Mouse (Mus musculus) lung, postnatal 10 days (tissue): ENCODE measurements at regions not wholly inside any gene's neighbourhood (a gene's known extent, or its start where the extent isn't known, plus 50 kb on each side); places are given as distances from the start of the nearest gene placed in this dataset.

Experiments
- DNase-seq: peaks from one replicate; pipeline ENCODE4 v3.0.0; 2021

DNA sequence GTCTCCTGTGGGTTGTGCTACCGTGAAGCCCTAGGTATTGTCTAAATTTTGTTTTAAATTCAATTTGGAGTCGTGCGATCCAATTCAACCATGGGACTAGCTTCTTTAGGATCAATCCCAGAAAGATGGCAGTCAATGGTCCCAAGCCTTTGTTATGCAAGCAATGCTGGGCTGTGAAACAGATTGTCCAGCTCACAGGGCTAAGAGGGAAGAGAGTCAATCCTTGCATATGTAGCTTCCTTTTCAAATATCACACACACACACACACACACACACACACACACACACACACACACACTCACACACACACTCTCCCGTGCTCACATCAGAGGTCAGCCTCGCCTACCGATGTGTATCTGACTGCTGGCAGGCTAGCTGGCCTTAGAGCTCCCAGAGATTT is 373.8 kb upstream of the Gm10131 start:
- no peak for DNase-seq

DNA sequence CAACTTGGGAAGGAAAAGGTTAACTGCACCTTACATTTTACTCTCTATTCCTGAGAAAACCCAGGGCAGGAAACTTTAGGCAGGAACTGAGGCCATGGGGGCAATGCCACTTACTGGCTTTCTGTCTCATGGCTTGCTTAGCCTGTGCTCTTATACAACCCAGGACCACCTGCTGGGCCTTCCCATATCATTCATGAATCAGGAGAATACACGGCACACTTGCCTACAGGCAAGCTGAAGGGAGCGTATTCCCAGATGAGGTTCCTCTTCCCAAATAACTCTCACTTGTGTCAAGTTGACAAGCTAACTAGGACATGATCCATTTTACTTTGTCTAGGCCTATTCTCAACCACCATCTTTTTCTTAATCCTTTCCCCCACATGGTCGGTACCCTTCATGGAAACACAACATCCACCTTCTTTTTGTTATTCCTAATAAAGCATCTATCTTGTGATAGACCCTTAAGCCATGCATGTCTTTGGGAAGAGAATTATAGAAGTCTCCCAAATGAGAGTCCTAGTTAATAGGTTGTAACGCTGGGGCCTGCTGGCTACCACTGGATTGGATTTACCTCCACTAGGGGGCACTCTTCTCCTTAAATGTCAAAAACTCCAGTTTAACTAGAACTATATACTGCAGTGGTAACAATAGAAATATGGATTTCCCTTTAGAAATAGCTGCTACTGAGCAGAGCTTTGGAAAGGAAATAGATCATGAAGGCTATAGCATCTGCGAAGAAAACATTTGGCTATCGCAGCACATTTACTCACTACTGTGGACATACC is 373.2 kb upstream of the Gm10131 start:
- peak; percentile 83 for DNase-seq

DNA sequence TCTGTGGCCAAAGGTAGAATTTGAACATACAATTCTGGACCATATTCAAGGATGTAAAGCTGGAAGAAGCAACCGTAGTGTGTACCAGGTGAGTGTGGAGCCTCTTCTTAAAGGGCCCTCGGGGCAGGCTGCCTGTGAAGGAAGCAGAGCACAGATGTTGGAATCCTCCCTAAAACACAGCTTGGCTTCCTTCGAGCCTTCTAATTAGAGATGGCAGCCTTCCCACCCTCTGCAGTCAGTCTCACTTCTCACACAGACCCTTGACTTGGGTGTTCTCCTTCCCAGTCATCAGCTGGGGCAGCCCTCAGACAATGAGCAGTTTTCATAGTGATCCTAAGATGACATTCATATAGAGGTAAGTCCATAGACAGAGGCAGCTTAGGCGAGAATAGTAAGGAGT is 371.7 kb upstream of the Gm10131 start:
- DNase-seq: no peak

DNA sequence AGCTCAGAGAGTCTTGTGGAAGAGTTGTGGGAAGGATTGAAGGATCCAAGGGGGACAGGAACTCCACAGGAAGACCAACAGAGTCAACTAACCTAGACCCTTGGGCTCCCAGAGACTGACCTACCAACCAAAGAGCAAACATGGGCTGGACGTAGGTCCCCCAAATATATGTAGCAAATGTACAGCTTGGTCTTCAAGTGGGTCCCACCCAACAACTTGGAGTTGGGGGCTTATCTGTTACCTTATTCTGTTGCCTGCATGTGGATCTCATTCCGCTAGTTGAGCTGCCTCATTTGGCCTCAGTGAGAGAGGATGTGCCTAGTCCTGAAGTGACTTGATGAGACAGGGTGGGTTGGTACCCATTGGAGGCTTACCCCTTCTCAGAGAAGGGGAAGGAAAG is 371.1 kb upstream of the Gm10131 start:
- no peak for DNase-seq

DNA sequence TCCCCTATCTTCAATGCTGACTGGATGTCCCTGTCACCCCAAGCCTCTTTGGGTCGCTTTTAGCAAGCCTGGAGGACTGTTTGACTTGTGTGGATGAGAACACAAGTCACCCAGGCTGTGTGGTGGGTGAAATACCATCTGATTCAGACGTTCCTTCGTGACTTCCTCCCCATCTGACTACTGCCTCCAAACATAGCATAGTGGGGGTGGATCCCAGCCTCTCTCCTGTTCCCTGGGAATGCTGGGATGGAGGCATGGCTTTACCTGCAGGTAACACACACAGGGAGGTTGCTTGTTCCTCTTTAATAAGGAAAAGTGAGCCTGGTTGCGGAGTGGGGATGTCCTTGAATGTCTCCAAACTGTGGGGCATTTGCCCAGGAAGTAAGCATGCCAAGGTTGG is 369.0 kb upstream of the Gm10131 start:
- DNase-seq: no peak

DNA sequence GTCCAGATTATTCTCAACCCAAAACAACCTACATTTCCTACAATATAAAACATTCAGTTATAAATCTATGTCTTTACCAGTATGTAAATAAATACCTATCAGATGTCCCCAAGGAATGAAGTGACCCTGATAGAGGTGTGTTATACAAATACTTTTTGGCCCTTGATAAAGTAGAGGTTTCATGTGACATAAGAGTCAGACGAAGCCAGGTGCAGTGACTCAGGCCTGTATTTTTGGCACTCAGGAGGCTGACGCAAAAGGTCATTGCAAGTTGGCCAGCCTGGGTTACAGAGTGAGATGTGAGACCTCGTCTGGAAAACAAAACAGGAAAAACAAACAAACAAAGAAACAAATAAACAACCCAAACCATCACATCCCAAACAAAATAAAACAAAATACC is 367.4 kb upstream of the Gm10131 start:
- peak; percentile 36 for DNase-seq

DNA sequence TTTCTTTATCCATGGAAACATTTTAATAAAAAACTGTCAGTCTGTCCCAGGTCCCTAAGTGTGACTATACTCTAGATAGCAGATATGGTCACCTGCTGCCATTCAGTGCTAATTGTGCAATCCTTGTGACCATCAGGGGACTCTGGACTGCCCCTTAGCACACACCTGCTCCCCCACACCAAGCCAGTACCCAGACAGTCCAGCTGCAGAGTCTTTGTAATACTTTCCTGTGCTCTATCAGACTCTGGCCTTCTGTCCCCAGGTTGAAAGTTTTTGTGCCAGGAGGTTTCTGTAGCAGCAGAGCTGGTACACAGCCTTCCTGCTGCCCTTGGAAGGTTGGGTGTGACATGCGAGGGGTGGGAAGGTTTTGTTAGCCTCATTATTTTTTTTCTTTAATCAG is 366.9 kb upstream of the Gm10131 start:
- DNase-seq: no peak

DNA sequence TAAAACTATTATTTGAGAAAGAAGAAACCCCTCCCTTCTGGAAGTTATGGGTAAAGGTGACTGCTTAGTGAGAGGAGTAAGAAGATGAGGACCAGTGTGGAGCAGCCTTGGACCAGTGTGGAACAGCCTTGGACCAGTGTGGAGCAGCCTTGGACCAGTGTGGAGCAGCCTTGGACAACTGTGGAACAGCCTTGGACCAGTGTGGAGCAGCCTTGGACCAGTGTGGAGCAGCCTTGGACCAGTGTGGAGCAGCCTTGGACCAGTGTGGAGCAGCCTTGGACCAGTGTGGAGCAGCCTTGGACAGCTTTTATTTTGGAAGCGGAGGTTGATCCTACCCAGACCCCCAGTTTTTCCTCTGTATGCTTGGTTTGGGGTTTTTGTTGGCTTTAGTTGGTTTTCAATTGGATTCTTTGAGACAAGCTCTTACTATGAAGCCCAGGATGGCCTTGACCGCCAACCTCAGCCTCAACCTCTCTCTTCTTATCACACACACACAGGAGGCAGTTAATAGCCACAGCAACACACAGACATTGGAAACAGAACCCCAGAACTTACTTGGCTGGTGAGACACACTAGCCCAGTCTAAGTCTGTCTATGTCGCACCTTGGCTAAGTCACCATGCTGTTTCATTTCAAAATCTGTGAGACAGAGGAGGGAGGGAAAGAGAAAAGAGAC is 364.7 kb upstream of the Gm10131 start:
- no peak for DNase-seq

DNA sequence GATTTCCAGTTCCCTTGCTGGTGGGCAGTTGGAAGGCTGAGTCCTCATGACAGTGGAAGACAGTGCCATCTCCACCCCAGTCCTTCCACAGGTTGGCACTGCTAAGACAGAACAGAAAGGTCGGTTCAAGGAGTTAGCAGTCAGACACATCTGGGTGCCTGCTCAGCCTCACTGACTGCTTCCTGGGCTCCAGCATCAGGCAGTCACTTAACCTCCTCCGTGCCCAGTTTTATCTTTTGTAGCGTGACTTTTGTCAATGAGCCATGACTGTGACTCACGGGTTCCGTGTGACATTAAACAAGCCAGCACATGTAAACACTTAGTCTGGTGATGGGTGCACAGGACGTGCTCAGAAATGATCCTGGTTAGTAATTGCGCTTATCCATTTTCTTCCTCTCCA is 363.1 kb upstream of the Gm10131 start:
- peak; percentile 42 for DNase-seq

DNA sequence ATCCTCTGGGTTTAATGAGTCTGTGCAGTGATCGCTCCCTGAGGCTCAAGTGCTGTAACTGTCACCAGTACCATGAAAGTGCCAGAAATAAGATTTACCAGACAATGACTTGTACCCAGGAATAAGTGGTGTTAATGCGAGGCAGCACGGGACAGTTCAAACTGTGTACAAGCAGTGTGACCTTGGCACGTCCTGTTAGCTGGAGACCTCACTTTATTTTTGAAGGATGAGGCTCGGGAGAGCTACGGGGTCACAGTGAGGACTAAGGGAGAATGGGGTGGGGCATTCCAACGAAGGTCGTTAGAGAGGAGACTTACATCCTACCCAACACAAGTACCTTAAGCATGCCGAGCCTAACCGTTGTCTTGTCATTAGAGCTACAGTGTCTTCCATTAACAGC is 362.2 kb upstream of the Gm10131 start:
- no peak for DNase-seq

DNA sequence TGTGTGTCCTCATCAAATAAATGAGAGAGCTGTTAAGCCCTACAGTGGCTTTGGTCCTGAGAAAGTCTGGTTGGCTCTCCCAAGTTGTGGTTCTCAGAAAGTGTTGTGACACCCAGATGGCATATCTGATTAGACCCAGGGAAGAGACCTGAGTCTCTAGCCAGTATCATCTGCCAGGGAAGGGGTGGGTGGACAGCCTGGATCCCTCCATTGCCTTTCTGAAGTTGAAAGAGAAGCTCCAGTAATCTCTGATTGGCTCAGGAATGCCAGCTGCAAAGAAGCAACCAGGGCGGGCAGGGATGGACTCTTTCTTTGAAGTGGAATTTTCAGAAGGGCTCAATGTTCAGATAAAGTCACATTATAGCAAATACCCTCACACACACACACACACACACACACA is 361.8 kb upstream of the Gm10131 start:
- no peak for DNase-seq

DNA sequence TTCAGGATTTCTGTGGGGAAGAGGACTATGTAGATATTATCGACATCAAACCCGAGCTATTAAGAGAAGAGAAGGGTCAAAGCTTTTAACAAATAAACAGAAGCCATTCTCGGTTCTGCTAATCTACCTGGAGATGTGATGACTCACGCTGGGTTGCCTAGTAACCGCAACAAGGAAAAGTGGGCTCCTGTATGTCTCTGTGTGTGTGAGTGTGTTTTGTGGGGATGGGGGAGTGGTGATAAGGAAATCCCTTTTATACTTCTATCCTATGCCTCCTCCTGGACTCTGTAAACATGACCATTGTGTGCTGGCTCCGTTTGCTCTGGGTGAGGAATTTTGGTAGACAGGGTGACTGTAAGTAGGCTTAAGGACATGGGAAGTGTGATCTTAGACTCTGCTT is 361.3 kb upstream of the Gm10131 start:
- no peak for DNase-seq

DNA sequence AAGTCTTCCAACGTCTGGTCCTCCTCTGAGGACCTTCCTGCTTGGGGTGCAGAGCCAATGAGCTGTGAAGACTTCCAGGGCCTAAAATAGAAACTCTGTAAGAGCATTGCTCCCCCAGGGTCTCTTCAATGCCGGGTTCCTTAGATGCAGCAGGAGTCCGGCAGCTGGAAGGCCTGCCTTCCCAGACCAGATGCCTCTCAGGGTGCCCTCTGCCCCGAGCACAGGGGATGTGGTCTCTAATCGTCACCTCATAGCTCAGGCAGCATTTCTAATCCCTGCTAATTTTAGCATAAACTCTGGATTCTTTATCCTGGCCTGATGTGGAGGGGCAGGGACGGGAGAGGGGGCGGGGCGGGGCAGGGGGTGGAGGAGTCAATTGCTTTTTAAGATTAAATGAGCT is 360.9 kb upstream of the Gm10131 start:
- DNase-seq: peak; percentile 49

DNA sequence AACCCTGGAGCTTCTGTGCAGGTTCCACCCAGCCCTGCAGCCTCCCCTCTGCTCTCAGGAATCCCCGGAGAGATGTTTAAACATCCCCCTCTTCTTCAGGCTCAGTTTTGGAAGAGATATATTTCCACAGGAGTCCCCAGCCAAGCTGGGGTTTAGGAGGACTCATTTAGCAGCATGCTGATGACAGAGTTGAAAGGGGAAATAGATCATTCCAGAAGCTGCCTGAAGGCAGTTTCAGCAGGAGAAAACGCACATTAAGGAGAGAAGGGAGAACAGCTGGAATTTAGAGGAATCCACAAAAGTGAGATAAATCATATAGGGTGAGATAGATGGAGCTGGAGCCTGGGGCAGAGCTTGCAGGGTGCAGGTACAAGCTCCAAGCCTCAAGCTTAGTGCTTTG is 357.6 kb upstream of the Gm10131 start:
- DNase-seq: no peak

DNA sequence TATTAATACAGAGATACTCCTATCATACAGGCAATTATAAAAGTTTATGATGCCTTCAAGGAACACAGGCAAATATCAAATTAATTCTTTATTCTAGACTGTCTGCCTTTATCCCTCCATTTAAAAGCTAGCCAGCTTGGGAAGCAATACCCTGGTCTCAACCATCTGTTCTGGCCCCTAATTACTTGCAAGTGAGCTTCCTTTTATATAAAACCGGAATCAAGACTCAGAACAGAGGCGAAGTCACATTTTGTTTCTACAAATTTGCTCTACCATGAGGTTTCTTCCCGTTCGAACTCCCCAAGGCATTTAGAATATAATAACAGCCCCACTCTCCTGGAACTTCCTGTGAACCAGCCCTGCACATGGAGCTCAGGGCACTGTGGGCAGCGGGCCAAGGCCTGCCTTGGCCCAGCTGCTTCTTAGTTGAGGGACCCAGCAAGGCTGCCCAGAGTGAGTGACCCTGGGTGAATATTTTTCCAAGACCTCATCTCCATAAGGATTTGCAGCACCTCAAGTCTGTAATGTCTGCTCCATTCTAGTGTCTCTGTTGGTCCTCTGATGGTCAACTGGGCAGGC is 355.3 kb upstream of the Gm10131 start:
- DNase-seq: no peak

DNA sequence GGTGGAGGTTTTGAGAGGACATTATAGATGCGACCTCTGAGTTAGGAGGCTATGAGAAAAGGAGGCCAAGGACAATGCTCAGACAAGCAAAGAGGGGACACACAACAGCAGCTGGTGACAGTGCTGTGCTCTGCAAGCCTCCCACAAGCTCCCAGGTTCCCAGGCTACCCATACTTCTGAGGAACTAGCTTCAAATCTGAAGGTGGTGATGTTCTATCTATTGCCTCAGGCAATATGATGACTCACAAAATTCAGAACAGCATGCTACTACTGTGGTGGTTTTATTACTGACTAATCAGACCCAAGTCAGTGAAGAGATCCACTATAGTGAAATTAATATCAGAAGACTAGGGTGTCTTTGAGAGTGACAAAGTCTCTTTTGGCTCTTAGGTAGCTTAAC is 353.9 kb upstream of the Gm10131 start:
- no peak for DNase-seq

DNA sequence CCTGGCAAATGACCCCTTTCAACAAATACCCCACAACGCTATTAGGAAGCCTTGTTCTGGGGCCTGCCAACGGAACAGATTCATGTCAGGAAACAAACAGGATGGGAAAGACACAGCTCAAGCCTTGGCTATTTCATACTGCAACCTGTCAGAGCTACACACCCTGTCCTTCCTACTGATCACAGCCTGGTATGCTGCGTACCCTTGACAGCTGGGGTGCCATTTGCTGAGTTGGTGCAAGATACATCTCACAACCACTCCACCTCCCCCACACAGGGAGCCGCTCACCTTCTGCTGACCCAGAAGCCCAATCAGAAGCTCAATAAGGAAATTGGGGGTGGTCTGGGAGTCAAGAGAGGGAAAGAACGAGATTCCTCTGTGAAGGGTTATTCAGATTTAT is 350.7 kb upstream of the Gm10131 start:
- DNase-seq: no peak

DNA sequence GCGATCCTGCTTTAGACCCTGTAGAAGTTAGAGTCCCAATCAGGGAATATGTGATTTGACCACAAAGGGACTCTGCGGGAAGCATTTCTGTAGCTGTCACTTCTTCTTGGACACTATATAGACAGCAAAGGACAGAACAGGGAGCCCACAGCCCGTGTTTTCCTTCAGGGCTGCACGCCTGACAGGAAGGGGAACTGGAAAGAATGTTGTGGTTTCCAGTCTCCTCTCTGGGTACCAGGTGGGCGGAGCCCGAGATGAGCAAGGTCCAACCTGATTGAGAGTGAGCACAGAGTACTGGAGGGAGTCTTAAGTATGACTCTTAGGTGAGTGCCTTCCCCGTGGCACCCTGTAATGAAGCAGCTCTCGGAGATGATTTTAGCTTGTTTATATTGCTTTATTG is 346.8 kb upstream of the Gm10131 start:
- no peak for DNase-seq

DNA sequence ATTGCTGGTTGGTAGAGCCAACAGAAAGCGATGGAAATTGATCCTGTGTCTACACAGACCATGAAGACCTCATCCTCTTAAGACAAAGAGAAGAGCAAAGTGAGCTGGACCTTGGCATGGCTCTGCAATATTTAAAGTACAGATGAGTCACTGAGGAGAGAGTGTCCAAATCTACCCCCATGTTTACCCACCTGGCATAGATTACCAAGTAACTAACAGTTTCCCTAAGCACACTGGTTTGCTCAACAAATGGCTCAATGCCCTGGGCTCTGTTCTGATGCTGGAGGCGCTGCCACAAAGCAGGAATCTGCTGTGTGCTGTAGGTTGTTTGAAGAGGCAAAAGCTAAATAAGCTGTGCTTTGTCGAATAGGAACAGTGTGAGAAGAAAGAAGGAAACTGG is 345.0 kb upstream of the Gm10131 start:
- no peak for DNase-seq

DNA sequence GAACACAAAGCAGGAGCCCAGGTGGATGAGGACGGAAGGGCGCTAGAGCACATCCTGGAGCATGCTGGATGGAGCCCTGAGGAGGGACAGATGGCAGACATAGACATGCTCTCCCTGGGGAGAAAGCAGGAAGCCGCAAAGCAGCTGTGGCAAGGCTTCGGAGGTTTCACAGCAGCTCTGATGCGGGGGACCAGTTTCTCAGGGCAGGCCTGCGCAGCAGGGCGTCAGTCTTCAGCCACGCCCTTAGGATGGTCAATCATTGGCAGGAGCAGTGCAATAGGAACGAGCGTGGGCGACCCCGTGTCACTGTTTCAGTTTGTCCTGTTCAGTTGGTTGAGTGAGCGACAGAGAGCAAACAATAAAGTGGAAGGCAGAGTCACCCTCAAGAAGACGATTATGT is 343.8 kb upstream of the Gm10131 start:
- peak; percentile 19 for DNase-seq

DNA sequence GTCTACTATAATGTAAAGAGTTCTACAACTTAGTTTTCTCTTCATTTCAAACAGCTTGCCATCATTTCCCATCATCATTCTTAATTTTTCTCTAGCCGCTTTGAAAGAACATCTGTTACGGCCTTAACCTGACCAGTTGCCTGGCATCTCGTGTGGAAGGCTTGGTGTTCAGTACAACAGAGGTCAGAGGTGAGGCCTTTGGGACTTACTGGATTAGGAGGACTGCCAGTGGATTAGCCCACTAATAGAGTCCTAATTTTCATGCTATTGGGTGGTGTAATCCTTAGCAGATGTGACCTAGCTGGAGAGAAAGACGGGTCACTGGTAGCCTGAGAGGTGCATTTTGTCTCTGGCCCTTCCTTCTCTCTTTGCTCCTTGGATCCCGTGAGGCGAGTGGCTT is 341.3 kb upstream of the Gm10131 start:
- no peak for DNase-seq

DNA sequence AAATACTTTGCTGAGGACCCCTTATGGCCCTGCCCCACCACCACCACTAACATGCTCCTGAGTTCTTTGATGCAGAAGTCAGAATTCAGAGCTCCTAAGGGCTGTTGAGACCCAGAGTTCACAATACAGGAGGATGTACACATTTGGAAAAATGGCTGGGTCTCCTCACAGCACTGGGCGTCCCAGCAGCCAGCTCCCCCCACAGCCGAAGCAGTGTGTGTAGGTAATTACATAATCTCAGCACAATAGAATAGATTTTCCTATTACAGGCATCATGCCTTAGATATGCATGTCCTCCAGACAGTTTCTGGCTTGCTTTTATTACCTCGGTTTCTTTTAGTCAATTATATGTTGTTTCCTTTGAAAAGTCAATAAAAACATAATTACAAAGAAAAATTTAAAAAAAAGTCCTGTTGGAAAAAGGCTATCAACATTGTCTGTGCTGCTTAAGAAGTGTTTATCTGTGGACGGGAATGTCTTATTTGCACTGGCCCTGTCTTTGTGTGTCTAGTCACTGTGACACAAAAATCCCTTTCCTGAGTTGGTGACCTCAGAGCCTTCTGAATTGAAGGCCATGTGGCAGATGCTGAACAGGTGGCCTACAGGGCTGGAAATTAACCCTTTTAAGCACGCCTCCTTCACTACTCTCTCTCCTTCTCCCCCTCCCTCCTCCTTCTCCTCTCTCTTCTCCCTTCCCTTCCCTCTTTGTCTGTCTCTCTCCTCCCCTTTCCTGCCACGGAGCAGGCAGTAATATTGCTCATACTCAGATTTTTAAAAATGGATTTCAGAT is 339.9 kb upstream of the Gm10131 start:
- DNase-seq: no peak

DNA sequence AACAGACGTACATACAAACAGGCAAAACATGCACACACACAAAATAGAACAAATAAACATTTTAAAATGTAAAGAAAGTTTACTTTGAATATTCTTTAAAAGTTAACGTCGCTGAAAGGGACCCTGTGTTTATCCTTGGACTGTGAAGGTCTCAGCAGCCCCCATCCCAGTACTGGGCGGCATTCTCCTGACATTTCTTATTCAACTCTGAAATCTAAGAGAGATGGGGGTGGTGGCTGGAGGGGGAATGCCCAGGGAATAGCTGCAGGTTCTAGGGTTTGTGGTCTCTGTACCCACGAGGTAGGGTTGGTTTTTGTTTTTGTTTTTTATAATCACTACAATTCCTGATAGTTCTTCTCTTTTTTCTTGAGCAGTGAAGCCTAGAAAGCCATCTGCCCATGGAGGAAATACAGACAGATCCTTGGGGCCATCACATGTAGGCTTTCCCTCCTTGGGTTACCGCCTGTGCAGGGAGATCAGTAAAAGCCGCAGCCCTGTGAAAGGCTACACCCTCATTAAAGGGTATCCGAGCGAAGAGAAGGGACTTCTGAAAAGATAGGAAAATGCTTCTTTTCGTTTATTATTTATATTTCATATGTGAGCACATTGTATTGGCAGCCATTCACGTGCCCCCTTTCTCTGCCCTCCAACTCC is 338.0 kb upstream of the Gm10131 start:
- no peak for DNase-seq
